Mouse (Mus musculus) small intestine, adult 2 months (tissue): Measurements from ENCODE around the gene Ralbp1.

Experiments
- CTCF ChIP-seq: fragments of 200-500 bp; IDR thresholded peaks from 2 replicates; pipeline ENCODE4 v1.5.1; 2012; ENCODE audit warnings: low read depth, mild to moderate bottlenecking, control low read depth, inconsistent platforms, low read length, moderate library complexity, mixed read lengths; ENCODE audit not compliant: insufficient replicate concordance, insufficient read length; ENCODE audit errors: extremely low read depth
- POLR2A ChIP-seq: fragments of 200-500 bp; IDR thresholded peaks from 2 replicates; pipeline ENCODE4 v1.6.1; 2012; ENCODE audit warnings: low read depth, mild to moderate bottlenecking, control low read depth, inconsistent platforms, low read length, moderate library complexity

DNA sequence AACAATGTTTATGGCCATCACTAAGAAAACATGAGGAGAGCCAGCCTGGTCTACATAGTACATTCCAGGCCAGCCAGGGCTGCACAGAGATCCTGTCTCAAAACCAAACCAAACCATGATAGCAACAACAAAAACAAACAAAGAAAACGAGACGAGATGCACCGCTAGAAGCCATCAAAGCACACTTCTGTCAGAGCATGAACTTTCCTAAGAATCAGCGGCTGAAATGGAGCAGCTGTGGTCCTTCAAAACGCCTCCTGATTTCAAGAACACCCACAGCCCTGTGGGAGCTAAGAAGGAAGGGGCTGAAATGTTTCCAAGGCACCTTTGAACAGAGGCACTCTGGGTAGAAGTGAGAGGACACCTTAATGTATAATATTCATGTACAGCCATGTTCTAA, 38.6 kb upstream of the Ralbp1 start:
- TF ChIP-seq POLR2A = no peak
- no peak for TF ChIP-seq CTCF
